Mouse (Mus musculus): ENCODE measurements around the gene Wdr47. TPM values are rescaled to one million over a fixed set of nuclear protein-coding genes. Genes with fewer than 3 reads are reported as not detected.
"Not testable (repeated sequence)": the region's sequence is repeated elsewhere in the genome, so short reads cannot be mapped to it uniquely, and the experiment has no call there.

Wdr47 gene
- total RNA-seq, 1 experiment, result 15.9 TPM

- no peak overlapping the region for H3K4me3 ChIP-seq (ENCODE audit: insufficient read depth in 1 of 2, low read depth in 1 of 2, low read length in 2 of 2, poor library complexity in 1 of 2, severe bottlenecking in 1 of 2)
- H3K9ac ChIP-seq (ENCODE audit: insufficient read depth, low read depth, low read length, poor library complexity, severe bottlenecking), result no peak overlapping the region
- H3K27ac ChIP-seq (ENCODE audit: insufficient read depth, low read depth, low read length, poor library complexity, severe bottlenecking), result no peak overlapping the region
- H3K4me1 ChIP-seq (ENCODE audit: control insufficient read depth in 2 of 2, insufficient read depth in 2 of 2, low read length in 2 of 2, poor library complexity in 1 of 2), result peaks cover 0 to 7% of the 10 kb centered on the region in 2 experiments; a peak in 1 of 4 replicates
- no peaks in the 10 kb centered on the region for H3K9me3 ChIP-seq (ENCODE audit: control insufficient read depth, insufficient read depth, low read depth, low read length)
- TF ChIP-seq ZNF384 (IDR thresholded peaks at IDR 0.05; ENCODE audit: low read depth, low read length), result no peak
- TF ChIP-seq ZC3H11A (IDR thresholded peaks at IDR 0.05; ENCODE audit: borderline replicate concordance, low read depth, low read length), result no peak
- no peak for TF ChIP-seq HCFC1 (IDR thresholded peaks at IDR 0.05; ENCODE audit: borderline replicate concordance, insufficient read depth, low read length)
- no peak for TF ChIP-seq MAFK (IDR thresholded peaks at IDR 0.05; ENCODE audit: insufficient read depth, low read depth, low read length)
- no peak for TF ChIP-seq CHD2 (IDR thresholded peaks at IDR 0.05; ENCODE audit: low read depth, low read length)
- in situ Hi-C loops (cut with MboI; ENCODE audit: low sequenced_read_pairs in 2 of 2, unreplicated experiment in 2 of 2), result no loop called here
- H3K36me3 ChIP-seq (ENCODE audit: control insufficient read depth, insufficient read depth, low read length, poor library complexity, severe bottlenecking), result peaks cover 4% of the 10 kb centered on the region; the same call in 1 of the 2 replicates
- DNase-seq (ENCODE audit: low read depth, low spot score), result no peak
Measured at GRCm38 (mm10) chr3:108640998-108641397, 49.9 kb downstream of the Wdr47 start.

DNA sequence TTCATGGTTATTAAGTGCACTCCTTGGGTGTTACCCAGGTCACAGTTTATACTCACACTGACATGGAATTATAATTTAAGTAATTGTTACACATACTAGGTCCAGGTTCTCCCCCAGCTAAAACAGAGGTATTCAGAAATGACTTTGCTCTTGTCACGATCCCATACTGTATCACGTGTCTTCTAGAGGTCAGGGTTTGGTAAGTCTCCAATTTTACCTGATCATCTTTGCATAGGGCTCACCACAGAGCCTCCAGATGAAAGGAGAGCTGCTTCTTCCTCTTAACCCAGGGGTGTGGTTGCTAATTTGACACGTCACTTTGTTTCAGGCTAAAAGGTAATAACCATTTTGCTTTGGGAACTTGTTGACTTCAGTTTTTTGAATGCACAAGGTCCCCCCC, 53.8 kb downstream of the Wdr47 start:
- Histone ChIP-seq H3K36me3 (ENCODE audit: control insufficient read depth, insufficient read depth, low read length, poor library complexity, severe bottlenecking) (peaks cover 4% of the 10 kb centered on the region; the same call in 1 of the 2 replicates), H3K4me3 (ENCODE audit: insufficient read depth in 1 of 2, low read depth in 1 of 2, low read length in 2 of 2, poor library complexity in 1 of 2, severe bottlenecking in 1 of 2) (no peak overlapping the region), H3K9ac (ENCODE audit: insufficient read depth, low read depth, low read length, poor library complexity, severe bottlenecking) (no peak overlapping the region), H3K9me3 (ENCODE audit: control insufficient read depth, insufficient read depth, low read depth, low read length) (no peaks in the 10 kb centered on the region), H3K4me1 (ENCODE audit: control insufficient read depth in 2 of 2, insufficient read depth in 2 of 2, low read length in 2 of 2, poor library complexity in 1 of 2) (peaks cover 0 to 20% of the 10 kb centered on the region in 2 experiments; a peak in 2 of 4 replicates), H3K27ac (ENCODE audit: insufficient read depth, low read depth, low read length, poor library complexity, severe bottlenecking) (no peak overlapping the region)
- no peak for TF ChIP-seq HCFC1 (IDR thresholded peaks at IDR 0.05; ENCODE audit: borderline replicate concordance, insufficient read depth, low read length)
- no peak for TF ChIP-seq MAFK (IDR thresholded peaks at IDR 0.05; ENCODE audit: insufficient read depth, low read depth, low read length)
- no peak for TF ChIP-seq ZC3H11A (IDR thresholded peaks at IDR 0.05; ENCODE audit: borderline replicate concordance, low read depth, low read length)
- no peak for TF ChIP-seq CHD2 (IDR thresholded peaks at IDR 0.05; ENCODE audit: low read depth, low read length)
- no peak for TF ChIP-seq ZNF384 (IDR thresholded peaks at IDR 0.05; ENCODE audit: low read depth, low read length)
- in situ Hi-C loops (cut with MboI; ENCODE audit: low sequenced_read_pairs in 2 of 2, unreplicated experiment in 2 of 2), result no loop called here
- no peak for DNase-seq (ENCODE audit: low read depth, low spot score)

DNA sequence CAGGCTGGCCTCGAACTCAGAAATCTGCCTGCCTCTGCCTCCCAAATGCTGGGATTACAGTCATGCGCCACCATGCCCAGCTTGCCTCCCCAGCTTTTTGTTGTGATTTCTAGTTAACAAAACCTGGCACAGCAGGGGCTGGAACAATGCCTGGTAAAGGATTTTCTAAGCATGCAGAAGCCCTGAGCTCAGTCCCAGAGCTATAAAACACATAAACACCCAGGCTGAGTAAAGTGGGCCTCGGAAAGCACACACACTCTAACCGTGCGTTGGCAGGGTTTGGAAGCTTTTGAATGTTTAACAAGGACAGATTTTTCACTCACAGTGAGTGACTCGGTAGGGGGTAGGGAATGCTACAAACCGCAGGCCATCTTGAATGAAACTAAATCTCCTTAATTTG, 55.0 kb downstream of the Wdr47 start:
- Histone ChIP-seq H3K36me3 (ENCODE audit: control insufficient read depth, insufficient read depth, low read length, poor library complexity, severe bottlenecking) (peaks cover 4% of the 10 kb centered on the region; the same call in 1 of the 2 replicates), H3K9ac (ENCODE audit: insufficient read depth, low read depth, low read length, poor library complexity, severe bottlenecking) (no peak overlapping the region), H3K4me1 (ENCODE audit: control insufficient read depth in 2 of 2, insufficient read depth in 2 of 2, low read length in 2 of 2, poor library complexity in 1 of 2) (peaks cover 0 to 20% of the 10 kb centered on the region in 2 experiments; a peak in 2 of 4 replicates), H3K9me3 (ENCODE audit: control insufficient read depth, insufficient read depth, low read depth, low read length) (no peaks in the 10 kb centered on the region), H3K27ac (ENCODE audit: insufficient read depth, low read depth, low read length, poor library complexity, severe bottlenecking) (no peak overlapping the region), H3K4me3 (ENCODE audit: insufficient read depth in 1 of 2, low read depth in 1 of 2, low read length in 2 of 2, poor library complexity in 1 of 2, severe bottlenecking in 1 of 2) (no peak overlapping the region)
- in situ Hi-C loops (cut with MboI; ENCODE audit: low sequenced_read_pairs in 2 of 2, unreplicated experiment in 2 of 2), result no loop called here
- no peak for DNase-seq (ENCODE audit: low read depth, low spot score)
- TF ChIP-seq CHD2 (IDR thresholded peaks at IDR 0.05; ENCODE audit: low read depth, low read length), result no peak
- no peak for TF ChIP-seq HCFC1 (IDR thresholded peaks at IDR 0.05; ENCODE audit: borderline replicate concordance, insufficient read depth, low read length)
- TF ChIP-seq MAFK (IDR thresholded peaks at IDR 0.05; ENCODE audit: insufficient read depth, low read depth, low read length), result no peak

GRCm38 (mm10) chr3:108647681-108648080, 56.6 kb downstream of the Wdr47 start:
- H3K36me3 ChIP-seq (ENCODE audit: control insufficient read depth, insufficient read depth, low read length, poor library complexity, severe bottlenecking); H3K9me3 ChIP-seq (ENCODE audit: control insufficient read depth, insufficient read depth, low read depth, low read length); H3K9ac ChIP-seq (ENCODE audit: insufficient read depth, low read depth, low read length, poor library complexity, severe bottlenecking); H3K4me3 ChIP-seq (ENCODE audit: insufficient read depth in 1 of 2, low read depth in 1 of 2, low read length in 2 of 2, poor library complexity in 1 of 2, severe bottlenecking in 1 of 2); in situ Hi-C loops (cut with MboI; ENCODE audit: low sequenced_read_pairs in 2 of 2, unreplicated experiment in 2 of 2); H3K27ac ChIP-seq (ENCODE audit: insufficient read depth, low read depth, low read length, poor library complexity, severe bottlenecking); DNase-seq (ENCODE audit: low read depth, low spot score): not testable (repeated sequence)
- H3K4me1 ChIP-seq (ENCODE audit: control insufficient read depth in 2 of 2, insufficient read depth in 2 of 2, low read length in 2 of 2, poor library complexity in 1 of 2), result peaks cover 2 to 22% of the 10 kb centered on the region in 2 experiments; a peak in 2 of 4 replicates

Measured in ES-E14 (cell line).